Mouse (Mus musculus): ENCODE measurements at regions not wholly inside any gene's neighbourhood (a gene's known extent, or its start where the extent isn't known, plus 50 kb on each side); places are given as distances from the start of the nearest gene placed in this dataset.

DNA sequence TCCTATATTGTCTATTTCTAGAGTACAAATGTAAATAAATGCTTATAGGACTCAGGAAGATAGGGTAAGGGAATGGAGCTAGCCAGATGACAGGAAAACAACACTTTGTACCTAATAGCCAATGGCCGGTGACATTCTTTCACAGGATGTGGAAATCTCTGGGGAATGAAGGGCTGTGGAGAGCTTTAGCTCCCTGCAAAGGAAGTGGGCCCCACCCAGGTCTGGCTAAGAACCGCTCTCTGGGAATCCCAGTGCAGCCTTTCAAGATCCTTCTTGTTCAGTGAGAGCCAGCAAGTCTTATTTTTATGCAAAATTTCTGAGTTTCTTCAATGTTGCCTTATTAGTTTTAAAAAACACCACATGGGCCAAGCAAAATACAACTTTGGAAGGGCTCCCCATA lies 54.7 kb upstream of the Pappa2 start:
- Histone ChIP-seq H3K4me1 (no peaks in the 10 kb centered on the region), H3K27me3 (no peaks in the 10 kb centered on the region), H3K27ac (no peak overlapping the region), H3K9me3 (no peaks in the 10 kb centered on the region), H3K4me2 (no peak overlapping the region), H3K36me3 (no peaks in the 10 kb centered on the region), H3K4me3 (no peak overlapping the region), H3K9ac (no peak overlapping the region)
- 62% methylated on average over 2 of the region's 2 CpGs for whole genome bisulfite sequencing
- ATAC-seq (ENCODE audit: insufficient number of reproducible peaks, low FRiP score, low TSS enrichment, low read depth): no peak

DNA sequence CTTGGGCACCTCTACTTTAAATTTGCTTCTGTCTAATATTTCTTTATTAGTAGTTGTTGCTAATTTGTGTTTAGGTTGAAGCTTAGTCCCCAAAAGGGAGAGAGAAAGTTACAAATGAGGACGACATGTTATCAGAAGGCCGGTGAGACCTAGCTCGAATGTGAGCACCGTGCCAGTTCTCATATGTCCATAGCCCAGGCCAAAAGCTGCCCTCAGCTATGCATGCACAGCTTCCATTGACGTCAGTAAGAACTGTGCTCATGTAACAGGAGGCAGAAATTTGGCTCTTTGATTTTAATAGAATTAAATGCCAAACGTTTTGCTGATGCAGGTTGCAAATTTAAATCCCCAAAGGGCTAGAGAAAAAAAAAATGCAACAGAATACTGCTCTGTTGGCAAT lies 56.1 kb upstream of the Pappa2 start:
- Histone ChIP-seq H3K9ac (no peak overlapping the region), H3K27me3 (no peaks in the 10 kb centered on the region), H3K4me3 (no peak overlapping the region), H3K9me3 (no peaks in the 10 kb centered on the region), H3K27ac (no peak overlapping the region), H3K4me1 (no peaks in the 10 kb centered on the region), H3K36me3 (no peaks in the 10 kb centered on the region), H3K4me2 (no peak overlapping the region)
- ATAC-seq (ENCODE audit: insufficient number of reproducible peaks, low FRiP score, low TSS enrichment, low read depth): no peak
- 56% methylated on average over 6 of the region's 6 CpGs for WGBS

DNA sequence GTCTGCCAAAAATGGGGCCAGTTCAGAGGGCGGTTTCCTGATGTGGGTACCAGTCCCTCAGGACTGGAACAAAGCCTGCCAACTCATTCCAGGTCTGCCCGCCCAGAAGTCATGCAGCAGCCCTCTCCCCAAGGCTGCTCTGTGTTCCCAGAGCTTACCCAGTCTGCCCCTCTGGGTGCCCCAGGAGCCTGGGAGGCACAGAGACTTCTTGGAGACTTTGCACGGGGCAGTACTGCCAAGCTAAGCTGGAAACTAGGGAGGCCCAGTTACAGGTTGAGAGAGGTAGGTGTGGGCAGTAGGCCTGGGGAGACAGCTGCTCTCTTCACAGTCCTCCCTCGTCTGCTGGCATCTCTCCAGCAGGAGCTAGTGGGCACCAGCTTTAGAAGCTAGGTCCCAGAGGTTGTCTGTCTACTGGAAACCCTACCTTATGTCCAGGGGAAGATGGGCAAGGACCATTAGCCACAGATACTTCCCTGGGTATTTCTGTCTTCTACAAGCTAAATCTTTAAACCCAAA lies 65.6 kb upstream of the Pappa2 start:
- no peaks in the 10 kb centered on the region for H3K4me1 ChIP-seq
- no peak overlapping the region for H3K4me2 ChIP-seq
- no peaks in the 10 kb centered on the region for H3K9me3 ChIP-seq
- peak; percentile 59 for ATAC-seq (ENCODE audit: insufficient number of reproducible peaks, low FRiP score, low TSS enrichment, low read depth)
- no peaks in the 10 kb centered on the region for H3K27me3 ChIP-seq
- 56% methylated on average over 4 of the region's 4 CpGs for WGBS
- peak overlapping the region; percentile 38; the same call in 1 of the 2 replicates for H3K27ac ChIP-seq
- no peak overlapping the region for H3K9ac ChIP-seq
- no peaks in the 10 kb centered on the region for H3K36me3 ChIP-seq
- no peak overlapping the region for H3K4me3 ChIP-seq

DNA sequence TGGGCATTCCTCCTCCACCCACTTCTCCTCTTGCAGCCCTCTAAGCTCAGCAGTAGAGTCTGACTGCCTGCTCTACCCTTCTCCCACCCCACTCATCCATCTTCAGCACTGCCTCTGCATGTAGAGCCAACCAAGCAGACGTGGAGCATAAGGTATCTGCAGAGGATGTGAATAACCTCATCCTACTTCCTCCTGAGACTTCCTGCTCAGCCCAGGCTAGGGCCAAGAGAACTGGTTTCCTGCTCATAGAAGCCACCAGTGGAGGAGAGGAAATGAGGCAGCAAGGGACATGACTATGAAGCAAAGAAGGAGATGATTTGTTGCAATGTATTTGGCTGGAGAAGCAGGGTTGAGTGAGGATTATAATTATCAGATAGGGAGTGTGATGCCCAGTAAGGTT lies 84.7 kb upstream of the Pappa2 start:
- H3K4me3 ChIP-seq: no peak overlapping the region
- H3K9me3 ChIP-seq: no peaks in the 10 kb centered on the region
- WGBS: 52% methylated on average over 1 of the region's 1 CpGs
- H3K27me3 ChIP-seq: no peaks in the 10 kb centered on the region
- H3K4me1 ChIP-seq: no peaks in the 10 kb centered on the region
- no peak overlapping the region for H3K27ac ChIP-seq
- H3K36me3 ChIP-seq: no peaks in the 10 kb centered on the region
- H3K9ac ChIP-seq: no peak overlapping the region
- H3K4me2 ChIP-seq: no peak overlapping the region
- ATAC-seq (ENCODE audit: insufficient number of reproducible peaks, low FRiP score, low TSS enrichment, low read depth): no peak

DNA sequence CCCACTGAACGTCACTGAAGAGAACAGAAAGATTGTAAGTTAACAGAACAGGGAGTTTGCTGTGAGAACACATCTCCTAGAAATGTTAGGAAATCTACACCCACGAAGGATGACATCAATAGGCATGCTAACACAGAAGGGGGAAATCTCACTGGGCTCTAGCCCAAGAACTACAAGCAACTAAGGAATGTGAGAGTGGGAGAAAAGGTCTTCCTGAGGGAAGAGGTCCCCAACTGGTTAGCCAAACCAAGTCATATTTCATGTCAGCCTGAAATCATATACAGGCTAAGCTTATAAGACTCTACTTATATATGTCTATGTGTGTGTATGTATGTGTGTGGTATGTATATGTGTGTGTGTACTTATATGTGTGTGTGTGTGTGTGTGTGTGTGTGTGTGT lies 118.9 kb upstream of the Pappa2 start:
- H3K27me3 ChIP-seq: no peaks in the 10 kb centered on the region
- no peak overlapping the region for H3K27ac ChIP-seq
- H3K4me2 ChIP-seq: no peak overlapping the region
- H3K36me3 ChIP-seq: no peaks in the 10 kb centered on the region
- H3K9ac ChIP-seq: no peak overlapping the region
- no peaks in the 10 kb centered on the region for H3K4me1 ChIP-seq
- WGBS: 78% methylated on average over 2 of the region's 2 CpGs
- no peak overlapping the region for H3K4me3 ChIP-seq
- ATAC-seq (ENCODE audit: insufficient number of reproducible peaks, low FRiP score, low TSS enrichment, low read depth): no peak
- H3K9me3 ChIP-seq: no peaks in the 10 kb centered on the region

DNA sequence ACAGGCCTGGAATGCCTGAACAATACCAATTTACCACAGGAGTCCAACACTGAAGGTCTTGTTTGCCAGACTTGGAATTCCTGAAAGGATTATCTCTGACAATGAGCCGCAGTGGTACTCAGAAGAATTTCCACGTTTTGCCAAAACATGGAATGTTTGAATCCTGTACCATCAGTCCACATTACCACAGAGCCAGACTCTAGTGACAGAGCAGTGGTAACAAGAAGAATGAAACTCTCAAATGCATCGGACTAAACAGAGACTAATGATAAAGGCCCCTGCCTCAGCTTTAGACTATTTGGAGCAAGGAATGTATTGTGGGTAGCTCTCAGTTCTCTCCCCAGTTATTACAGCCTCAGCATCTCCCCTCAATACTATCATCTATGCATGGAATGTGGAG lies 109.9 kb upstream of the Cop1 start:
- Histone ChIP-seq H3K4me2 (no peak overlapping the region), H3K9ac (no peak overlapping the region), H3K36me3 (no peaks in the 10 kb centered on the region), H3K4me1 (no peaks in the 10 kb centered on the region), H3K27me3 (no peaks in the 10 kb centered on the region), H3K27ac (no peak overlapping the region), H3K4me3 (no peak overlapping the region), H3K9me3 (no peaks in the 10 kb centered on the region)
- no peak for ATAC-seq (ENCODE audit: insufficient number of reproducible peaks, low FRiP score, low TSS enrichment, low read depth)
- WGBS: 70% methylated on average over 3 of the region's 3 CpGs

DNA sequence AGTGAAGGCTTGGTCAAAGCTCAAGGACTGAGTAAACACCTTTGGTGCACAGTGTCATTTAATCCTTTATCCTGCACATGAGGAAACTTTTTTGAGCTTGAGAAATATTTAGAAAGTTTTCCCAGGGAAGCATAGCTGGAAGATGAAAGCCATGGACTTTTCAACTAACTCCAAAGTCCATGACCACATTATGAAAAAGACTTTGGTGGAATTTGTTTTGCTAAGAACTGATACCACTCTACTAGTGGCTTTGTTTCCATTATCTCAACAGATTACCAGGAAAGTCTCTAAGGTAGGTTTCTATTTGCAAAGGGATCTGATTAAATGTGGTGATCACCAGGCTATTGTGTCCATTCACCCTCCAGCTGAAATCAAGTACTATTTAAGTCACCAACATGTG lies 107.2 kb upstream of the Cop1 start:
- Histone ChIP-seq H3K9me3 (no peaks in the 10 kb centered on the region), H3K4me3 (no peak overlapping the region)
- ATAC-seq (ENCODE audit: insufficient number of reproducible peaks, low FRiP score, low TSS enrichment, low read depth): no peak

DNA sequence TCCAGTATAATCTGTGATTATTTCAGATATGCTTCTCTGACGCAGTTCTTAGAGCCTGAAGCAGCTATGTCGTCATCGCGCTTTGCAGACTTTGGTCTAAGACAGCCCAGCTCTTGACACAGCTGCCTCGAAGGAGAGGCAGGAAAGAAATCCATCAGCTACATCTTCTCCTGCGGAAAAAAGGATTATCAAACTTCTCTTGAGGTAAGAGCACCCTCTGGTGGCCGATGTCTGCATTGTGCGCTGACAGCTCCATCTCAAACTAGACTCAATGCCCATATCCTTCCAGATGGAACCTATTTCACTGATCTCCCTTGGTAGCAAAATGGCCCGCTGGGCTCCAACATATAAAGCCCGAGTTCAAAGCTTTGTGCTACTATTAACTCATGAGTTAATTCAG lies 96.8 kb upstream of the Cop1 start:
- Histone ChIP-seq H3K4me1 (no peaks in the 10 kb centered on the region), H3K4me2 (no peak overlapping the region), H3K4me3 (no peak overlapping the region), H3K36me3 (no peaks in the 10 kb centered on the region), H3K27ac (no peak overlapping the region), H3K27me3 (no peaks in the 10 kb centered on the region), H3K9ac (no peak overlapping the region), H3K9me3 (no peaks in the 10 kb centered on the region)
- 6% methylated on average over 10 of the region's 10 CpGs for WGBS
- ATAC-seq (ENCODE audit: insufficient number of reproducible peaks, low FRiP score, low TSS enrichment, low read depth): no peak

More for the DNA sequence above, 107.2 kb upstream of the Cop1 start:
- Histone ChIP-seq H3K9ac (no peak overlapping the region), H3K4me2 (no peak overlapping the region), H3K27me3 (no peaks in the 10 kb centered on the region), H3K36me3 (no peaks in the 10 kb centered on the region), H3K27ac (no peak overlapping the region), H3K4me1 (no peaks in the 10 kb centered on the region)

DNA sequence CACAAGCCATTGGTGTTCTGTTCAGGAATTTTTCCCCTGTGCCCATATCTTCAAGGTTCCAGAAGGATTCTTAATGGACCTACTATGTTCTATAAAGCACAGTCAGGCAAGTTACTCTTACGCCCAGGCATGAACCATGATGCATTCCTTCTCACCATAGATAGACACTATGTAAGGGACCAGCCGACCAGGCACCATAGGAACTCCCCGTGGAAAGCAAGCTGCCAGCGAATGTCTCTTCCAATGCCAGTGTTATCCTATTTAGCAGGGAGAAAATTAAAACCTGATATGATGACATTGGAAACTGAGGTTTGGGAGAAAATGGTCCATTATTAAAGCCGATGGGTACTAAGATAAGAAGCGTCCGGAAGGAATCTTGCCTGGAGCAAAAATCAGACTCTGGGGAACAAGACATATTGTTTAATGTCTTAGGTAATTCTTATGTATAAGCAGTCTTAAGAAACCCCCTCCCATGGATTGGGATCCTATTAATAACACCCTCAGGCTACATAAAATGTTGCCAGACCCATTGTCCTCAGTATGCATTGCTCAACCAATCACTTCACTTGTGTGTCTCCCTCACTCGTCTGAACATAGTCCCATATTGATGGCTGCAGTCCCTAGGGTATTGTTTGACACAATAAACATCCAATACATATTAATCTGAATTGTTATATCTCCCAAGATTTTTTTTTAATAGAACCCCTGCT lies 84.2 kb upstream of the Cop1 start:
- Histone ChIP-seq H3K36me3 (no peaks in the 10 kb centered on the region), H3K9ac (no peak overlapping the region), H3K4me3 (no peak overlapping the region), H3K9me3 (no peaks in the 10 kb centered on the region), H3K4me1 (no peaks in the 10 kb centered on the region), H3K27ac (no peak overlapping the region), H3K27me3 (no peaks in the 10 kb centered on the region), H3K4me2 (no peak overlapping the region)
- ATAC-seq (ENCODE audit: insufficient number of reproducible peaks, low FRiP score, low TSS enrichment, low read depth): no peak
- 83% methylated on average over 8 of the region's 8 CpGs for WGBS

DNA sequence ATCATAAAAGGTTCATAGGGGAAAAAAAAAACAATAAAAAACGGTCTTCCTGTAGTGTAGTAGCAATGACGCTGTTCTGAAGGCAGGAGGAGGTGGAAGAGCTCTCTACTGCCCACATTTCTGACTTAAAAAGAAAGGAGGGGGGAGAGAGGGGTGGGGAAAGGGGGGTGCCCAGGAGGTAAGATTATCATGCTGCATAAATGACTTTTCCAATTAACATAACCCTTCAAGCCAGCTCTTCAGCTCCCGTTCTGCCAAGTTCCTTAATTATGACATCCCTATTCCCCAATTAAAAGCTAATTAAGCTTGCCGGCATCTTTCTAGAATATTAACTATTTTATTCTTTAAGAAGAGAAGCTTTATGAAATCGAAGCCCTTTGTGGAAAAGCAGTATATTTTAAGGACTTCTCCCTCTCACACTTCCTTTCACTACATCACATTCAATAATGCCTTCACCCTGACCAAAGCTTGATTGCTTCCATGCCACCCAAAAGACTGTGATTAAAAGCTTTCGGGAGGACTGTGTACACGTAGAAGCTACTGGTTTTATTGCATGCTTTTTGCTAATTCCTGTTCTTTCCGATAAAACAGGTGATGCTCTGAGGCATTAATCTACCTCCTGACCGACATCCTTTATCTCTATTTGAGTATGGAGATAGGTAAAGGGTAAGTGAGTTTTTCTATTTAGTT lies 83.5 kb upstream of the Cop1 start:
- ATAC-seq (ENCODE audit: insufficient number of reproducible peaks, low FRiP score, low TSS enrichment, low read depth): no peak
- no peaks in the 10 kb centered on the region for H3K9me3 ChIP-seq
- no peak overlapping the region for H3K9ac ChIP-seq
- H3K4me3 ChIP-seq: no peak overlapping the region
- no peak overlapping the region for H3K4me2 ChIP-seq
- 54% methylated on average over 9 of the region's 9 CpGs for WGBS
- no peaks in the 10 kb centered on the region for H3K36me3 ChIP-seq
- no peak overlapping the region for H3K27ac ChIP-seq
- no peaks in the 10 kb centered on the region for H3K4me1 ChIP-seq
- H3K27me3 ChIP-seq: no peaks in the 10 kb centered on the region

DNA sequence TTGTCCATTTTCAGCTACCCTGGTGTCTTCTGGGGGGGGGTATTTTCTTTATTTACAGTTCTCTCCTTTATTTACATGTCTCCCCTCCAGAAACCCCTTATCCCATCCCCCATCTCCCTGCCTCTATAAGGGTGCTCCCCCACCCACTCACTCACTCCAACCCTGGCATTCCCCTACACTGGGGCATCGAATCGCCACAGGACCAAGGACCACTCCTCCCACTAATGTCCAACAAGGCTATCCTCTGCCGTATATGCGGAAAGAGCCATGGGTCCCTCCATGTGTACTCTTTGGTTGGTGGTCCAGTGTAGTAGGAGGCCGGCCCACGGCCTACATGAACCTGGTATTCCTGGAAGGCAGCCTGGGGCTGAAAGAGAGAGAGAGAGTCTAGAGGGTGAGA lies 82.9 kb upstream of the Cop1 start:
- Histone ChIP-seq H3K4me3 (no peak overlapping the region), H3K4me2 (no peak overlapping the region), H3K9me3 (no peaks in the 10 kb centered on the region), H3K9ac (no peak overlapping the region), H3K4me1 (no peaks in the 10 kb centered on the region), H3K27me3 (no peaks in the 10 kb centered on the region), H3K27ac (no peak overlapping the region), H3K36me3 (no peaks in the 10 kb centered on the region)
- no peak for ATAC-seq (ENCODE audit: insufficient number of reproducible peaks, low FRiP score, low TSS enrichment, low read depth)
- WGBS: 83% methylated on average over 6 of the region's 6 CpGs

DNA sequence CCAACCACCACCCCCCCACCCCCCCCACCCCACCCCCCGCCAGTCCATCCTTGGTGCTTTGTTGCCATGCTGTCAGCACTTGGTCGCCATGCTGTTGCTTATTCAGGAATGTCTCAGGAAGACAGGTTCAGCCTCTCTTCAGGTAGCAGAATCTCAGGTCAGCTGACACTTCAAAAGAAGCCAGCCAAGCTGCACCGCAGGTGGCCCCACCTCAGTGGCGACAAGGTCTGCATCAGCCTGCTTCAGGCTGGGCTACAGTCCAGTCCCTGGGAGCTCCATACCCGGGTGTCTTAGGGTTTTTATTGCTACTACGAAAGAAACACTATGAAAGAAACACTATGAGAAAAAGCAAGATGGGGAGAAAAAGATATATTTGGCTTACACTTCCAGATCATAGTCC lies 82.4 kb upstream of the Cop1 start:
- Histone ChIP-seq H3K27ac (no peak overlapping the region), H3K27me3 (no peaks in the 10 kb centered on the region), H3K9me3 (no peaks in the 10 kb centered on the region), H3K9ac (no peak overlapping the region), H3K4me2 (no peak overlapping the region), H3K4me3 (no peak overlapping the region), H3K4me1 (no peaks in the 10 kb centered on the region), H3K36me3 (no peaks in the 10 kb centered on the region)
- no peak for ATAC-seq (ENCODE audit: insufficient number of reproducible peaks, low FRiP score, low TSS enrichment, low read depth)
- WGBS: 37% methylated on average over 5 of the region's 6 CpGs

All from limb, embryonic 15.5 days (tissue).